Mouse (Mus musculus) megakaryocyte, embryonic 14.5 days (primary cell): ENCODE measurements around the gene Slc17a7. TPM values are rescaled to one million over a fixed set of nuclear protein-coding genes. Genes with fewer than 3 reads are reported as not detected.
A peak's percentile ranks its signal among the peaks of the same experiment; 100 is the strongest.

ENCODE experiments used
- H3K27me3 ChIP-seq: replicated peaks from 2 replicates; pipeline ENCODE3; 2012; ENCODE audit warnings: inconsistent platforms
- H3K36me3 ChIP-seq: replicated peaks from 2 replicates; pipeline ENCODE3; 2012; ENCODE audit warnings: low read length, inconsistent platforms, mixed read lengths
- H3K4me1 ChIP-seq: 2 replicates; pipeline ENCODE4 v1.6.1; 2012; ENCODE audit warnings: inconsistent platforms
- H3K4me3 ChIP-seq: replicated peaks from 2 replicates; pipeline ENCODE3; 2012; ENCODE audit warnings: moderate library complexity, mild to moderate bottlenecking, inconsistent platforms
- H3K9me3 ChIP-seq: 2 replicates; pipeline ENCODE4 v1.6.1; 2012; ENCODE audit warnings: inconsistent platforms
- FLI1 ChIP-seq: IDR thresholded peaks from 2 replicates; pipeline ENCODE4 v1.6.1; 2012; ENCODE audit warnings: low read length, inconsistent platforms, mixed read lengths
- GATA1 ChIP-seq: IDR thresholded peaks from 3 replicates; pipeline ENCODE4 v1.6.1; 2012; ENCODE audit warnings: mixed read lengths, low read length, inconsistent platforms, borderline replicate concordance
- polyA plus RNA-seq: library from polyadenylated mRNA; stranded (reverse); fragments of >175 nt; gene quantifications from 2 replicates; pipeline ENCODE4 v1.2.3, GENCODE M21; 2012; ENCODE audit warnings: low replicate concordance; ENCODE audit not compliant: insufficient read depth

Slc17a7 gene
- polyA plus RNA-seq, result 0.06 TPM in 1 of 2 replicates, not detected in the other

GRCm38 (mm10) chr7:45163735-45164490, at the start of gene Slc17a7:
TSS of gene Slc17a7 (plus strand) at chr7:45163949.
- peaks cover 22% of the 10 kb centered on the region for H3K36me3 ChIP-seq
- peak within 1 kb of the TSS; percentile 88 for H3K4me3 ChIP-seq
- H3K9me3 ChIP-seq, result peaks cover 16% of the 10 kb centered on the region
- peaks cover 46% of the 10 kb centered on the region for H3K4me1 ChIP-seq
- peaks cover 66% of the 10 kb centered on the region for H3K27me3 ChIP-seq
- TF ChIP-seq FLI1 (no peak), GATA1 (no peak)

- H3K9me3 ChIP-seq, result no peaks in the 10 kb centered on the region
- peaks cover 47% of the 10 kb centered on the region for H3K36me3 ChIP-seq
- H3K27me3 ChIP-seq, result peaks cover 5% of the 10 kb centered on the region
- H3K4me1 ChIP-seq, result peaks cover 60% of the 10 kb centered on the region
- no peak for TF ChIP-seq GATA1
- TF ChIP-seq FLI1, result no peak
- no peak overlapping the region for H3K4me3 ChIP-seq
Observed at GRCm38 (mm10) chr7:45117566-45117965, 46.2 kb upstream of the Slc17a7 start.

GRCm38 (mm10) chr7:45118336-45118735, 45.4 kb upstream of the Slc17a7 start:
- Histone ChIP-seq H3K9me3 (no peaks in the 10 kb centered on the region), H3K4me3 (no peak overlapping the region), H3K36me3 (peaks cover 53% of the 10 kb centered on the region), H3K27me3 (peaks cover 2% of the 10 kb centered on the region), H3K4me1 (peaks cover 63% of the 10 kb centered on the region)
- TF ChIP-seq FLI1 (no peak), GATA1 (no peak)

GRCm38 (mm10) chr7:45119780-45120709, 43.7 kb upstream of the Slc17a7 start:
- peaks cover 58% of the 10 kb centered on the region for H3K36me3 ChIP-seq
- peaks cover 64% of the 10 kb centered on the region for H3K4me1 ChIP-seq
- no peak overlapping the region for H3K4me3 ChIP-seq
- no peaks in the 10 kb centered on the region for H3K27me3 ChIP-seq
- H3K9me3 ChIP-seq, result no peaks in the 10 kb centered on the region
- TF ChIP-seq GATA1 (no peak), FLI1 (no peak)

- Histone ChIP-seq H3K9me3 (no peaks in the 10 kb centered on the region), H3K4me1 (peaks cover 71% of the 10 kb centered on the region), H3K27me3 (no peaks in the 10 kb centered on the region), H3K36me3 (peaks cover 72% of the 10 kb centered on the region), H3K4me3 (peak overlapping the region; percentile 73)
- no peak for TF ChIP-seq FLI1
- TF ChIP-seq GATA1, result no peak
Observed at GRCm38 (mm10) chr7:45121404-45121803, 42.3 kb upstream of the Slc17a7 start.

GRCm38 (mm10) chr7:45121966-45122365, 41.8 kb upstream of the Slc17a7 start:
- H3K27me3 ChIP-seq, result no peaks in the 10 kb centered on the region
- H3K36me3 ChIP-seq, result peaks cover 77% of the 10 kb centered on the region
- no peaks in the 10 kb centered on the region for H3K9me3 ChIP-seq
- TF ChIP-seq FLI1, result no peak
- no peak for TF ChIP-seq GATA1
- H3K4me1 ChIP-seq, result peaks cover 77% of the 10 kb centered on the region
- H3K4me3 ChIP-seq, result peak overlapping the region; percentile 73

GRCm38 (mm10) chr7:45122561-45123185, 41.1 kb upstream of the Slc17a7 start:
- H3K4me3 ChIP-seq, result peak overlapping the region; percentile 99
- TF ChIP-seq FLI1 (no peak), GATA1 (no peak)
- H3K36me3 ChIP-seq, result peaks cover 82% of the 10 kb centered on the region
- H3K27me3 ChIP-seq, result no peaks in the 10 kb centered on the region
- H3K9me3 ChIP-seq, result no peaks in the 10 kb centered on the region
- peaks cover 81% of the 10 kb centered on the region for H3K4me1 ChIP-seq

- H3K36me3 ChIP-seq, result peaks cover 77% of the 10 kb centered on the region
- TF ChIP-seq FLI1, result no peak
- TF ChIP-seq GATA1, result no peak
- no peaks in the 10 kb centered on the region for H3K27me3 ChIP-seq
- H3K4me3 ChIP-seq, result peak overlapping the region; percentile 99
- no peaks in the 10 kb centered on the region for H3K9me3 ChIP-seq
- H3K4me1 ChIP-seq, result peaks cover 78% of the 10 kb centered on the region
Observed at GRCm38 (mm10) chr7:45123186-45123570, 40.6 kb upstream of the Slc17a7 start.
